Mouse (Mus musculus) frontal cortex, adult (tissue): ENCODE measurements around the gene 3110021N24Rik.
A peak's percentile ranks its signal among the peaks of the same experiment; 100 is the strongest.
"Not testable (repeated sequence)": the region's sequence is repeated elsewhere in the genome, so short reads cannot be mapped to it uniquely, and the experiment has no call there.

Source experiments
- ATAC-seq: cut with Nextera tagmentation; 2 replicates; pipeline ENCODE4 v1.9.2; 2017; ENCODE audit warnings: mild to moderate bottlenecking, moderate library complexity, mixed read lengths; ENCODE audit not compliant: low TSS enrichment

The 3110021N24Rik gene

DNA sequence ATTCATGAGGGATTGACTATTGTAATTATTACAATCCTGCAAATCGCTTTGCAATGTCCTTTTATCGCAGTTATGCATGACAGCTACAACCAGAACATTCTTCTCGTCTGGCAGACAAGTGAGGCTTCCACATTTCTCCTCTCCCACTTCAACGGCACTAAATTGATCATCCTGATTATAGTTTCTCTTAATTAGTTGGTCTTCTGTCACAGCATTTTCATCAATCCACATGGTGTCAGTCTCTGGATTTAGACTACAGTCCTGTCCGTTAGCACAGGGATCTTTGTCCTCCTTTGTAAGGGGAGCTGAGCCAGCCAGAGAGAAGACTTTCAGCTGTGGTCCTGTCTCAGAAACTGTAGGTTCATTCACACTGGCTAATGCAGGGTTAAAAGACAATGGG is at the start of gene 3110021N24Rik:
TSS of gene 3110021N24Rik (plus strand) at position 301 of the 400 bp plus-strand sequence.
- no peak for ATAC-seq

DNA sequence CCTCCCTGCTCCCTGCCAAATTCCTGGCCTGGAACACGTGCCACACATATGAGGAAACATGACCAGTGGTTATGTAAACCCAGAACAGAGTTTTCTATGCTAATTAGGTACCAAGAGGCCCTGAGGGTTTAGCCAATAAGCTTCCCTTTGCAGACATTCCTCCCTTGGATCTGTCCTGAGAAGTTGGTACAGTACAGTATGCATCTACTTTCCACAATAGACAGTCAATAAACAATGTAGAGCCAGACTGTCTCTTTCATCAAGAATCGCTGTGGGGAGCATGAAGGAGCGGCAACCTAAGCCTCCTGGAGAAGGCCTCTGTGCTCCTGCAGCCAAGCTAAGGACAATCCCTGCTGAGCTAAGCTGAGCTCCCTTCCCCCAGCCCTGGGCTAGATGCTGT is 33.3 kb upstream of the 3110021N24Rik start:
- ATAC-seq = no peak

DNA sequence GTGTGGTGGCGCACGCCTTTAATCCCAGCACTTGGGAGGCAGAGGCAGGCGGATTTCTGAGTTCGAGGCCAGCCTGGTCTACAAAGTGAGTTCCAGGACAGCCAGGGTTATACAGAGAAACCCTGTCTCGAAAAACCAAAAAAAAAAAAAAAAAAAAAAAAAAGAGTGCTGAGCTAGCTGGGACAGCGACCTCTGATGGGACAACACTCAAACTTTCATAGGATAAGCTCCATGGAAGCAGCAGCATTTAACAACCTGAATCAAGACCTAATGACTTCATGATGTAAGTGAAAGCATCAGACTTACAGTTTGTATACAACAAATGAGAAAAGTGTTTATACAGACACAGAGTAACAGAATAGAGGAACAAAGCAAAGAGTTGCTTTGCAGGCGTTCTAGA is 32.4 kb upstream of the 3110021N24Rik start:
- not testable (repeated sequence) for ATAC-seq

DNA sequence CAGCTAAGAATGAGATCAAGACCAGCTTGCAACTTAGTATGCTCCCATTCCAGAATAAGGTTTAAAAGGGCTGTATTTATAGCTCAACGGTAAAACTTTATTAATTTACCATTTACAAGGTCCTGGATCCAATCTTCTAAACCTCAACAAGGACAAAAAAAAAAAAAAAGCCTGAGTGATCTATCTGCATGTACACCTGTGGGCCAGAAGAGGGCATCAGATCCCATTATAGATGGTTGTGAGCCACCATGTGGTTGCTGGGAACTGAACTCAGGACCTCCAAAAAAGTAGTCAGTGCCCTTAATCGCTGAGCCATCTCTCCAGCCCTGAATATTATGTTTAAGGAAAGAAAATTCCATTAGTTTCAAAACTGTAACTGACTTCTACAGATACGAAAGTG is 29.0 kb upstream of the 3110021N24Rik start:
- no peak for ATAC-seq

DNA sequence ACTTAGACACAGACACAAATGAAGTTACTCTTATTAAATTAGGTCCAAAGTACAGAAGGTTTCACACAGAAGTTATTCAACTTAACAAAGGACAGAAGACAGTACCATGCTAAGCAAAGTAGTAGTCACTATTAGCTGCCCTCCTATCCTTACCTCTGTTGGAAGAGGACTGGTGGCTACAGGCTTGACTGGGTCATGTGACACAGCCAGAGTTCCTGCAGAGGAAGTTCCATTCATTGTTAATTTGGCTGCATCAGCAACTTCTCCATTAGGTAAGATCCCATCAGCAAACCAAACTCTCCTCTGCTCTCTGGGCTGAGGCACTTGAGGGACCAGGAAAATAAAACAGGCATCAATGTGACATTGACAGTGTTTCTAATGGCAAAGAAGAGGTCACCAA is 28.0 kb upstream of the 3110021N24Rik start:
- no peak for ATAC-seq

DNA sequence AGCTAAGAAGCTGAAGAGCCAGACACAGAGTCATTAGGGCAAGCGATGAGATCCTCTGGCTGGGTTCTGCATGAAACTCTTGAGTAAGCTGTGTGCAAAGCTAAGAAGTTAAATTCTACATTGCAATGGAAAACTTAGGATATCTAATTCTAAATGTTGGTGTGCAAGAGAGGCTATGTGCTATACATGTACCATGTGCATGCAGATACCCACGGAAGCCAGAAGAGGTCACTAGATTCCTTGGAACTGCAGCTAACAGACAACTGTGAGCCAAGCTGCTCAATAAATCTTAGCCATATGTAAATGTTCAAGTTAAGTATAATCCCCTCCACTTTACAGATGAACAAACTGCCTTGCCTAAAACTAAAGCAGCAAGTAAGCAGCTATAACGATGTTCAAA is 22.5 kb upstream of the 3110021N24Rik start:
- no peak; the same call in 1 of the 2 replicates for ATAC-seq

DNA sequence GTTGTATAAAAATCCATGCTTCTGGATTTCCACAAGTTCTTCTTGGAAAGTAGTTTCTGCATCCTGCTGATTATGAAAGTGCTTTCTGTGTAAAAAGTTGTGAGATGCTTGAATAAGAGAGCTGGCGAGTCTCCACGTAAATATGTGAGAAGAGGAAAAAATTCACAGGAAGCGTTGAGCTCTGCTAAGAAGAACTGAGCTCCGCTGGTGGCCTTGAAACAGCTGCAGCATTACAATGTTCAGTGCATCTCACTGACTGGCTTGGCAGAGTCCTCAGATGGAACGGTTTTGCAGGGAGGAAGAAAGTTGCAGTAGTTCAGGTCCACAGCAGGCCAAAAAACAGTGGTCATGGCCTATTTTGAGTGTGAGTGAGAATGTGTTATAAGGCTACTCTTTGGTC is 11.2 kb upstream of the 3110021N24Rik start:
- peak; percentile 38; the same call in 1 of the 2 replicates for ATAC-seq

DNA sequence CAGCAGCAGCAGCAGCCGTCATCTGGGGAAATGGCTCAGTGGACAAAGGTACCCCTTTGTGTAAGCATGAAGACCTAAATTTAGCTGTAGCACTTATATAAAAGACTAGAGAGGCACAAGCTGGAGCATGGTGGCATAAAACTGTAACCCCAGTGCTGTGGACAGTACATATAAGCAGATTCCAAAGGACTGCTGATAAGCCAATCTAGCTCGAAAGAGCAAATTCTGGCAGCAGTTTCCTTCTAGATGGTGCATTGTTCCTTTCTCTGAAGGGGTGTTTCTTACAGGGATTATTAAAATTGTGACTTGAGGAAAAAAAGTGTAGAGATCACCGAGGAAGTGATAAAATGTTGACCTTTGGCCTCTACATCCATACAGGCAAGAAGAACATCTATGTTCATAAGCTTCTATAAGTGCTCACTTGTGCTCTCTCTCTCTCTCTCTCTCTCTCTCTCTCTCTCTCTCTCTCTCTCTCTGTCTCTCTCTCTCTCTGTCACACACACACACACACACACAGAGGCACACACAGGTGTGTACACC is 1.9 kb downstream of the 3110021N24Rik start:
- ATAC-seq = no peak

- no peak for ATAC-seq
Observed at GRCm38 (mm10) chr4:108724102-108724501, 4.7 kb downstream of the 3110021N24Rik start.

GRCm38 (mm10) chr4:108730450-108730849 is 11.0 kb downstream of the 3110021N24Rik start:
- ATAC-seq = no peak

GRCm38 (mm10) chr4:108731582-108731981 is 12.1 kb downstream of the 3110021N24Rik start:
- ATAC-seq = no peak

DNA sequence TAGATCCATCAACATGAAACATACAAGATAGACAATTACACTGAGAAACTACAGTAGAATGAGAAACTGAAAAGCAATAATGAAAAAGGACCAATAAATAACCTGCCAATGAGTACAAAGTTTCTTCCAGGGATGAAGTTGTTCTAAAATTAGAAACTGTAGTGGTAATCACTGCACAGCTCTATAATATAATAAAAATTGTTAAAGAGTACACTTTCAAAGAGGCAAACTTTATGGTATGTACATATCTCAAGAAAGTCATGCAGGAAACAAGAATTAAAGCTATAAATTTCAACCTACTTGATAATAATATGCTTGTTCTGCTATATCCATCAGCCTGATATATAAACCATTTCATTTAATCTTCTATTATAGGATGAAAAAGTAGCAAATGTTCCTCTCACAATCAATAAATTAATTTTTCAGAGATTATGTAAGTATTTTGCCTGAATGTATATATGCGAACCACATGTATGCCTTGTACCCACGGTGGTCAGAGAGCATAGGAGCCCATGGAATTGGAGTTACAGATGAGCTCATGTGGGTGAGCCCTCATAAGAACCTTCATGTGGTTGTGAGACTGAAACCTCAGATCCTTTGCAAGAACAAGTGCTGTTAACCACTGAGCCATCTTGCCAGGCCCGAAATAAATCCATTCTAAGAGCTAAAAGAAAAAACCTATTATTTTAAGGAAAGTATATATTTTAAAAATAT is 26.9 kb downstream of the 3110021N24Rik start:
- ATAC-seq = no peak

DNA sequence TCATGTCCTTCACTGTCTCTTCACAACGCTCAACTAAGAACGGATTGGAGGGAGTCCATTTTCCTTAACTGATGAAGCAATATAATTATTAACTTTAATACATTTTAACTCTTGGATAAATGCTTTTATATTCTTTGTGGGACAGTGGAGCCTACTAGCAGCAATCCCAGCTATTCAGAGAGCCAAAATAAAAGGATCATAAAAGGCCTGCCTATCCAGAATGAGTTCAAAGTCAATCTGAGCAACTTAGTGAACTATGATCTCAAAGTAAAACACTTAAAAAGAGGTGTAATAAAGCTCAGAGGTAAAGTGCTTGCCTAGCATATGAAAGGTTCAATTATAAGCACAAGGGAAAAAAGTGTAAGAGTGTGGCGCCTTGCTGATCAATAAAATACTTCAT is 40.1 kb downstream of the 3110021N24Rik start:
- ATAC-seq = no peak

DNA sequence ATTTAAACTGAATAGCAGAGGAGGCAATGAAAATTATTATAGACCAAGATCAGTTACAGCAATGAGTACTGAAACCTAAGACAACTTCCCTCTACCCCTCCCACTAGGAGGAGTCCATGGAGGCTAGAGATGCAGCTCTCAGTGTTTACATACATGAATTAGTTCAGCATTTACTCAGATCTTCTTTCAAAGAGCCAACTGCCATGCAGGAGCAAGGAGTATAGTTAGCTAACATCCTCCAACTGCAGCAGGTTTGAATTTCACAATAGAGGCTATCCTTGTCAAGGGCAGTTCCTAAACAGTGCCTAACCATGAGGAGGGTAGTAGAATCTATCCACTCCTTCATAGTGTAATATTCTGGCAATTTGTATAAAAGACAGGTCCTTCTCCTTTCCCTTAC is 49.1 kb downstream of the 3110021N24Rik start:
- ATAC-seq = no peak

GRCm38 (mm10) chr4:108779763-108780056 is 60.3 kb downstream of the 3110021N24Rik start:
- ATAC-seq = peak; percentile 38

GRCm38 (mm10) chr4:108780057-108780863 is 60.8 kb downstream of the 3110021N24Rik start, which contains the start of gene Zfyve9:
Gene Zfyve9, minus strand, starts transcription at chr4:108780798.
- peak; percentile 72 for ATAC-seq

DNA sequence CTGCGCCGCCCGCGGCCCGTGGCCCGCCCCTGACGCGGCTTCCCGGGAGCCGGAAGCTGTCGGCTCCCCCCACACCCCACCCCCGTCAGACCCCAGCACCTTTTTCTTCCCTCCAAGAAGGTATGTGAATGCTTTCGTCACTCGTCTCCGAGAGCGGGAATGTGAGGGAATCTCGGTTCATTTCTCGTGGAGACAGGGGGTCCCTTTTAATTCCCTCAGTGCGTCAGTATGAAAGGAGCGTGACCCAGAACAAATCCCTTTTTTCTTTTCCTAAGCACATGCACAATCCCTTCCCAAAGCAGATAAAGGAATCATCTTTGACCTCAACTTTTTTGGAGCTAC is 61.4 kb downstream of the 3110021N24Rik start:
- no peak for ATAC-seq

DNA sequence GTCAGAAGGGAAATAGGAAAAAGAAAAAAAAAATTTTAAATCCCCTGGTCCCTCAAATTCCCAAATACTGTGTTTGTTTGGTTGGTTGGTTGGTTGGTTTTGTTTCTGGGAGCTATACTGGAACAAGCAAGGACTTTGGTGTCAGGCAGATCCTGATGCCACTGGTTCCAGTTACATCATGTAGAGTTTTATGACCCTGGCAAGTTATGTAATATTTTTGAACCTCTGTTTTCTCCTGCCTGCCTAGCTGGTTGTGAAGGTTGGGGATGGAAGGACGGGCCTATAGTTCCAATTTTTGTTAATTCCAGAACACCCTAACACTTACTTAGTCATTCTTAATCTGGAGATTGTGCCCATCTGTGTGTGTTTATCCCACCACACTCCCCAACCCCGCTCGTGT is 62.1 kb downstream of the 3110021N24Rik start:
- peak; percentile 15; the same call in 1 of the 2 replicates for ATAC-seq

DNA sequence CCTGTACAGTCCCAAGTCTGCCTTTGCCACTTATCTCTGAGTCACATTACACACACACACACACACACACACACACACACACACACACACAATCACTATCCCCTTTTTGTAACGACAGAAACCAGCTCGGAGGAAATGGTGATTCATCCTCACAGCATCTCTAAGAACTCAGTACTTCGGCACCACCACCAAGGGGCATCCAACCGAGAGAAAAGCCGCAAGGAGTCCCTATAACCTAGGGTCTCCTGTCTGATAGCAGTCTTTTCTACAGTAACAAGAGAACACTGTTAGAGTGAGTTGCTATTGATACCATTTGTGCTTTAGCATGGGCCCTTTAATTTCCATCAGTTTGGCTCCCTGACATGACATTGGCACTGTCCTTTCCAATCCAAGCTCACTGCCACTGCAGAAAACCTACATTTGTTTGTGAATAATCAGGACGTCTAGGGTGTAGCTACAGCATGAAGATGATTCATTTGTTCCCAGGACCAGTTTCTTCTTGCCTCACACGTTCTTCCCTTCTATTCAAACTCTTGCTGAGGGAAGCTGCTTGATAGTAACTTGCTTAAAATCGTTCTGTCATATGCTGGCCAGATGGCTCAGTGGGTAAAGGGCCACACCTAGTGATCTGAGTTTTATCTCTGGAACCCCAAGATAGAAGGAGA is 63.1 kb downstream of the 3110021N24Rik start:
- ATAC-seq = peak; percentile 36

DNA sequence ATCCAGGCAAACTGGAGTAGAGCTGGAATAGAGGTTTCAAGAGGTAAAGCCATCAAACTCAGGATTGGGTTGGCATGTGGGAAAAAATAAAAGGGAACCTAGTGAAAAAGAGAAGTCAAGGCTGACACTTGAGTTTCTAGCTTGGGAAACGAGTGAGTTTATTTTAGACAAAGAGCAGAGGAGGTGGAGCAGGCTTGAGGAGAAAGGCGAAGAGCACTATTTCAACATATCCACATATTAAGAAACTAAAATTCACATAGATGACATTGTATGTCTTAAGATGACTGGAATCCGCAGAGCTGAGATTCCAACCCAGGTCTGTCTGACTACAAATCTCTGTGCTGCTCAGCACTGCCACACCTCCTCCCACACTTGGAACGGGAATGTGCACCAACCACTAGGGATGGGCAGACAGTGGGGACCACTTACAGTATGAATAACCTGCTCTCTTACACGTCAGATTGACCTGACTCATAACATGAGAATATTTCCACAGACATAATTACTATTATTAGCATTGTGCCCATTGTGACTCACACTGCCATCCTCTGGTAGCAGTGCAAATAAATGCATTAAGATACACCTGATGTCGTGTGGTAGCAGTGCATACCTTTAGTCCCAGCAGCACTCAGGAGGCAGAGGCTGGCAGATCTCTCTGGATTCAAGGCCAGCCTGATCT is 69.9 kb downstream of the 3110021N24Rik start:
- ATAC-seq = no peak

DNA sequence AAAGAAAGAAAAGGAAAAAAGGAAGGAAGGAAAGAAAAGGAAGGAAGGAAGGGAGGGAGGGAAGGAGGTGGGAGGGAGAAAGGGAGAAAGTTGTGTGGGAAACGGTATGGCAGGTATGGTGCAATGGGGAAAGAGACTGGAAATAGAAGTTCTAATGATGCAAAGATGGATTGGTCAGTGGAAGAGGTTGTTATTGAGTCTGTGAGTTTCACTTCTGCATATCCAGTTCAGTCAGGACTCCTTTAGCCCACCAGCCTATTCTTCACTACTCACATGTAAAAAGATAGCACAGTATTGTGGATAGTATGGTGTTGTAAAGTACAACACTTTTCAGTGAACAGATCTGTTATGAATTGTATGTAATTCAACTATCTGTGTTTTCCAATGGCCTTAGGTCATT is 71.1 kb downstream of the 3110021N24Rik start:
- ATAC-seq = no peak

- no peak for ATAC-seq
Observed at GRCm38 (mm10) chr4:108793941-108794340, 74.5 kb downstream of the 3110021N24Rik start.
